Mouse (Mus musculus): ENCODE results near the gene Pdik1l. TPM values are rescaled to one million over a fixed set of nuclear protein-coding genes. Genes with fewer than 3 reads are reported as not detected.
"Not testable (repeated sequence)": the region's sequence is repeated elsewhere in the genome, so short reads cannot be mapped to it uniquely, and the experiment has no call there.

The Pdik1l gene
- polyA plus RNA-seq, 1 experiment from 2014 or later, result 14.9 TPM

GRCm38 (mm10) chr4:134273417-134274345 is 14.0 kb downstream of the Pdik1l start:
- H3K4me2 ChIP-seq, result peak overlapping the region; percentile 73
- no peaks in the 10 kb centered on the region for H3K9me3 ChIP-seq (replicated peaks)
- H3K27ac ChIP-seq, result peak overlapping the region; percentile 91
- peaks cover 30% of the 10 kb centered on the region for H3K4me1 ChIP-seq
- ATAC-seq, result peak; percentile 94
- H3K9ac ChIP-seq, result peak overlapping the region; percentile 68
- peaks cover 33% of the 10 kb centered on the region for H3K36me3 ChIP-seq
- peak overlapping the region; percentile 49 for H3K4me3 ChIP-seq
- H3K27me3 ChIP-seq (replicated peaks), result no peaks in the 10 kb centered on the region
- 2% methylated on average over 14 of the region's 14 CpGs for WGBS (ENCODE audit: insufficient replicate concordance)

GRCm38 (mm10) chr4:134272731-134273416 is 14.8 kb downstream of the Pdik1l start:
- no peaks in the 10 kb centered on the region for H3K9me3 ChIP-seq (replicated peaks)
- H3K36me3 ChIP-seq, result peaks cover 25% of the 10 kb centered on the region
- no peaks in the 10 kb centered on the region for H3K27me3 ChIP-seq (replicated peaks)
- H3K27ac ChIP-seq, result peak overlapping the region; percentile 91
- ATAC-seq, result peak; percentile 56
- H3K4me1 ChIP-seq, result peaks cover 30% of the 10 kb centered on the region
- peak overlapping the region; percentile 68 for H3K9ac ChIP-seq
- H3K4me3 ChIP-seq, result peak overlapping the region; percentile 49
- WGBS (ENCODE audit: insufficient replicate concordance), result 11% methylated on average over 12 of the region's 13 CpGs
- H3K4me2 ChIP-seq, result peak overlapping the region; percentile 73

GRCm38 (mm10) chr4:134271979-134272378 is 15.7 kb downstream of the Pdik1l start:
- Histone ChIP-seq H3K36me3 (peaks cover 16% of the 10 kb centered on the region), H3K4me3 (no peak overlapping the region), H3K9me3 (replicated peaks) (no peaks in the 10 kb centered on the region), H3K9ac (no peak overlapping the region), H3K4me1 (peaks cover 30% of the 10 kb centered on the region), H3K27ac (no peak overlapping the region), H3K27me3 (replicated peaks) (no peaks in the 10 kb centered on the region), H3K4me2 (no peak overlapping the region)
- no peak for ATAC-seq
- WGBS (ENCODE audit: insufficient replicate concordance), result 70% methylated on average over 7 of the region's 7 CpGs

DNA sequence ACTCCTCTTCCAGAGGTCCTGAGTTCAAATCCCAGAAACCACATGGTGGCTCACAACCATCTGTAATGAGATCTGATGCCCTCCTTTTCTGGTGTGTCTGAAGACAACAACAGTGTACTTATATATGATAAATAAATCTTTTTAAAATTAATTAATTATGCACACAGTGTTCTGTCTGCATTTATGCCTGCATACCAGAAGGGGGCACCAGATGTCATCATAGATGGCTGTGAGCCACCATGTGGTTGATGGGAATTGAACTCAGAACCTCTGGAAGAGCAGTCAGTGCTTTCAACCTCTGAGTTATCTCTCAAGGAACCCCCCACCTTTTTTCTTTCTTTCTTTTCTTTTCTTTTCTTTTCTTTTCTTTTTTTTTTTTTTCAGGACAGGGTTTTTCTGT is 18.1 kb downstream of the Pdik1l start:
- ATAC-seq; H3K27ac ChIP-seq; H3K9ac ChIP-seq; H3K36me3 ChIP-seq; H3K9me3 ChIP-seq (replicated peaks); H3K4me3 ChIP-seq; H3K4me2 ChIP-seq; H3K27me3 ChIP-seq (replicated peaks): not testable (repeated sequence)
- peaks cover 29% of the 10 kb centered on the region for H3K4me1 ChIP-seq

DNA sequence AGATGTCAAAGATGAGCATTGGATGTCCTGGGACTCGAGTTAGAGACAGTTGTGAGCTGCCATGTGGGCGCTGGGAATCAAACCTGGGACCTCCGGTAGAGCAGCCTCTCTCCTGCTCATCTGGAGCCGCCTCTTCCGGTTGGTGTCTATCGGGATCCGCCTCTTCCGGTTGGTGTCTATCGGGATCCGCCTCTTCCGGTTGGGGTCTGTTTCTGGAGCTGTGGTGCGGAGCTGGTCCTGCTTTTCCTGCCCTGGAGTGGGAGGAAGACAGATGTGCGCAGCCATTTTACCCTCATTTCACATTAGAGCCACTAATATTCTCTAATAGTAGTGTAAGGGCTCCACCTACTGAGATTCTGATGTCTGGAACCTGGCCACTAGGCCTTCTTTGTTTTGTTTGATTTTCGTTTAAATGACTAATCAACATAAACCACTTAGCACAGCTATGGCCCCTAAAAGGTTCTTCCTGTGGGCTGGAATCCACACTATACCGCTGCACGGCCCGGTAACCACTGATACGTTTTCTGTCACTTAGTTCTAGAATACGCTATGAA is 19.5 kb downstream of the Pdik1l start:
- H3K27me3 ChIP-seq (replicated peaks), result no peaks in the 10 kb centered on the region
- no peak overlapping the region for H3K9ac ChIP-seq
- no peak overlapping the region for H3K4me2 ChIP-seq
- H3K4me1 ChIP-seq, result peaks cover 15% of the 10 kb centered on the region
- WGBS (ENCODE audit: insufficient replicate concordance), result 74% methylated on average over 19 of the region's 19 CpGs
- H3K36me3 ChIP-seq, result no peaks in the 10 kb centered on the region
- no peak for ATAC-seq
- no peaks in the 10 kb centered on the region; the same call in 1 of the 2 replicates for H3K9me3 ChIP-seq (replicated peaks)
- H3K4me3 ChIP-seq, result no peak overlapping the region
- no peak overlapping the region for H3K27ac ChIP-seq

DNA sequence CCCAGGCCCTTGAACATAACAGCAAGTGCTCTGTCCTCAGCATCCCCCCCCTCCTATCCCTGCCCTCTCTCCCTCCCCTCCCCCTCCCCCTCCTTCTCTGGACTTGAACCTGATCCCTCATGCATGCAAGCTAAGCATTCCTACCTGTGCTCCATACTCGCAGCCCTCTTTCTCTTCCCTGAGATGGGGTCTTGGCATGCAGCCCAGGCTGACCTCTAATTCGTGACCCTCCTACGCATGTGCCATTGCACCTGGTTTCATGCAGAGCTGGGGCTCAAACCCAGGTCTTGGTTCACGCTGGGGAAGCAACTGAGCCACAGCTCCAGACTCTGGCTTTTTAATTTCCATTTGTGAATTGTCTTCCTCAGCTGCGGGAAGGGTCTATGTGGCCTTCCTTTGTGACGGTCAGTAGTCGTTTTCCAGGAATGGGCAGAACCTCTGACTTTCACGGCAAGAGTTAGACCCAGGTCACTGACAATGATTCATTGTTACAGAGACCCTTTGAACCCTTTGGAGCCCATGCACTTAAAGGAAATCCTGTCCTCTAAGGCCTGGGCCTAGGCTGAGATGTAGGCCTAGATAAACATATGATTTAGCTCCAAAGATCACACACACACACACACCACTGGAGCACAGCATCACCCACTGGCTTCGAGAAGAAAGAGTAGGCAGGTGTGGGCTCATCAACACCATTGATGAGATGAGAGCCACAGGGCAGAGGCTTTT is 21.7 kb downstream of the Pdik1l start:
- H3K4me1 ChIP-seq, result no peaks in the 10 kb centered on the region
- no peaks in the 10 kb centered on the region for H3K36me3 ChIP-seq
- H3K27ac ChIP-seq, result no peak overlapping the region
- no peaks in the 10 kb centered on the region; the same call in 1 of the 2 replicates for H3K9me3 ChIP-seq (replicated peaks)
- no peaks in the 10 kb centered on the region for H3K27me3 ChIP-seq (replicated peaks)
- no peak for ATAC-seq
- H3K9ac ChIP-seq, result no peak overlapping the region
- H3K4me2 ChIP-seq, result no peak overlapping the region
- H3K4me3 ChIP-seq, result no peak overlapping the region
- WGBS (ENCODE audit: insufficient replicate concordance), result 62% methylated on average over 9 of the region's 9 CpGs

DNA sequence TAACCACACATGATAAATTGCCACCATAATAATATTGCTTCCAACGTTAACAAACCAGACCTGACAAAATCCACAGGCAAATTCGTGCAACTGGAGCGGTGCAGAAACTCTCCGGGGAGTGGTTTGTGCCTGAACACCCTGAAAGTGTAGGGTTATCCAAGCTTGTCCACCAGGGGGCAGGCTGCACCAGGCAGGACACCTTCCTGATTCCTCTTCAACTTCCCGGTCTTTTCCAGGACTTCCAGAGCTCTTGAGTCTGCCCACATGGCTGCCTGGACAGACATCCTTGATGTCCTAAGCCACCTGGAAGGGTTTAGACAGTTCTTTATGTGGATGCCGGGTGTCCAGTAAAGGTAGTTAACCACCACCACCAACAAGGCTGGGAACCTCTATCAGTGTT is 24.5 kb downstream of the Pdik1l start:
- 45% methylated on average over 6 of the region's 6 CpGs for WGBS (ENCODE audit: insufficient replicate concordance)
- Histone ChIP-seq H3K27me3 (replicated peaks) (0 out of 2 replicates have a peak, but pooled peaks cover 10% of the 10 kb centered on the region), H3K36me3 (no peaks in the 10 kb centered on the region), H3K27ac (no peak overlapping the region), H3K4me3 (no peak overlapping the region), H3K9ac (no peak overlapping the region), H3K4me2 (no peak overlapping the region), H3K9me3 (replicated peaks) (no peaks in the 10 kb centered on the region; the same call in 1 of the 2 replicates), H3K4me1 (no peaks in the 10 kb centered on the region)
- ATAC-seq, result no peak

DNA sequence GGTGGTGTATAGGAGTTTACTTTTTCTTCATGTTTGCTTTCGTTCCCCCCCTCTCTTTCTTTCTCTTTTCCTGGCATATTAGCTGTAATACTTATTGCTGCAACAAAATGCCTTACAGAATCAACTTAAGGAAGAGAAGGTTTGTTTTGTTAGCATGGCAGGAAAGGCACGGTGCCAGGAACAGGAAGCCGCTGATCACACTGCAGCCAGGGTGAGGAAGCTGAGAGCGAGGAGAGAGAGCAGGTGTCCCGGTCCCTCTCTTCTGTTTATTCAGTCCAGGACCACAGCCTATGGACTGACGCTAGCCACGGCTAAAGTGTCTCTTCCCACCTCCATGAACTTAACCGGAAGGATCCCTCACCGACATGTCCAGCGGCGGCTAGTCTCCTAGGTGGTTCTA is 29.3 kb downstream of the Pdik1l start:
- Histone ChIP-seq H3K4me2 (no peak overlapping the region), H3K4me1 (peaks cover 30% of the 10 kb centered on the region), H3K27me3 (replicated peaks) (peaks cover 54% of the 10 kb centered on the region), H3K9me3 (replicated peaks) (no peaks in the 10 kb centered on the region), H3K36me3 (no peaks in the 10 kb centered on the region), H3K27ac (no peak overlapping the region), H3K4me3 (no peak overlapping the region), H3K9ac (no peak overlapping the region)
- 44% methylated on average over 11 of the region's 11 CpGs for WGBS (ENCODE audit: insufficient replicate concordance)
- no peak for ATAC-seq

DNA sequence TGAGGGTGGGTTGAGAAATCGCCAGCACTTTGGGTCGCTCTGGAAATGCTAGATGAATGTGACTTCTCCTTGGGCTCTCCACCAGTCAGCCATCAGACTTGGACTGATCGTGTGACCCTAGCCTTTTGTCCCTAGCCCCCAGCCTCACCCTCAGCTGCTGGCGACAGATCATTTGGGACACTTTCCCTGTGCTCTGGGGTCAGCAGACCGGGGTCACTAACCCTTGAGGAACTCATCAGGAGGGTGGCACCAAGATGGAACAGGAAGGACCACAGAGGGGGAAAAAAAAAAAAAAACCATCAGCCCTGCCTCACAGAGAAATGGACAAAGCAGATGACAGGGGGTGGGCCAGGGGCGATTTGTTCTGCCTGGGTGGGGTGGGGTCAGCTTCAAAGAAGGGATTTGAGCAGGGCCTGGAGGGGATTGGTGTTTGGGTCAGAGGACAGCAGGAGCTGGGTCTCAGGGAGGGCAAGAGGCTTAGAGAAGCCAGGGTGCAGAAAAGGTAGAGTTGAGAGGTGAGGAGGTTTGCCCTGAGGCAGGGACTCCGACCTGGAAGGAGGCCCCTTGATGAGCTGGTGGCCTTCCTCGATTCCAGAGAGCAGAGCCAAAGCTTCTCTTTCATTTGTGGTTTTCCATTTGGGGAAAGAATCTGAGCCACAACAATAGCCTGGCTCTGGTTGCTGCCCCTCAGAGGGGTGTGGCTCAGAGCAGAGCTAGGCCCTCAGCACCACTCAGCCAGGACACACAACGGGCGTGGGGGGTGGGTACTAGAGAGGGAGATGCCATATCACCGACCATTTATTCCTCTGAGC is 30.3 kb downstream of the Pdik1l start:
- H3K27ac ChIP-seq, result no peak overlapping the region
- no peaks in the 10 kb centered on the region for H3K9me3 ChIP-seq (replicated peaks)
- H3K4me2 ChIP-seq, result no peak overlapping the region
- peaks cover 38% of the 10 kb centered on the region for H3K4me1 ChIP-seq
- H3K27me3 ChIP-seq (replicated peaks), result peaks cover 64% of the 10 kb centered on the region
- H3K36me3 ChIP-seq, result no peaks in the 10 kb centered on the region
- H3K4me3 ChIP-seq, result no peak overlapping the region
- ATAC-seq, result no peak
- no peak overlapping the region for H3K9ac ChIP-seq
- WGBS (ENCODE audit: insufficient replicate concordance), result 29% methylated on average over 11 of the region's 11 CpGs

- Histone ChIP-seq H3K27ac (0 out of 2 replicates have a peak overlapping the region, but pooled peaks have one; percentile 40), H3K9ac (0 out of 2 replicates have a peak overlapping the region, but pooled peaks have one; percentile 10), H3K4me1 (peaks cover 46% of the 10 kb centered on the region), H3K36me3 (no peaks in the 10 kb centered on the region), H3K27me3 (replicated peaks) (peaks cover 72% of the 10 kb centered on the region), H3K9me3 (replicated peaks) (no peaks in the 10 kb centered on the region), H3K4me2 (peak overlapping the region; percentile 10; the same call in 1 of the 2 replicates), H3K4me3 (no peak overlapping the region)
- no peak for ATAC-seq
- WGBS (ENCODE audit: insufficient replicate concordance), result 23% methylated on average over 18 of the region's 19 CpGs
Observed at GRCm38 (mm10) chr4:134256407-134257197, 31.1 kb downstream of the Pdik1l start.

Measured in liver, embryonic 12.5 days (tissue).